Mouse (Mus musculus) ES-E14 (cell line): ENCODE measurements at regions not wholly inside any gene's neighbourhood (a gene's known extent, or its start where the extent isn't known, plus 50 kb on each side); places are given as distances from the start of the nearest gene placed in this dataset.

ENCODE experiments used
- CHD2 ChIP-seq: IDR thresholded peaks from 2 replicates; pipeline ENCODE4 v1.6.1; 2014; ENCODE audit warnings: mild to moderate bottlenecking, low read depth, low read length, inconsistent platforms
- HCFC1 ChIP-seq: IDR thresholded peaks from 2 replicates; pipeline ENCODE4 v1.6.1; 2012; ENCODE audit warnings: low read length, inconsistent platforms, borderline replicate concordance; ENCODE audit not compliant: insufficient read depth
- MAFK ChIP-seq: IDR thresholded peaks from 2 replicates; pipeline ENCODE4 v1.6.1; 2014; ENCODE audit warnings: mild to moderate bottlenecking, low read depth, low read length, inconsistent platforms; ENCODE audit not compliant: insufficient read depth
- ZC3H11A ChIP-seq: IDR thresholded peaks from 2 replicates; pipeline ENCODE4 v1.6.1; 2012; ENCODE audit warnings: low read depth, mild to moderate bottlenecking, inconsistent platforms, low read length, borderline replicate concordance
- ZNF384 ChIP-seq: IDR thresholded peaks from 2 replicates; pipeline ENCODE4 v1.6.1; 2012; ENCODE audit warnings: low read depth, low read length, inconsistent platforms

DNA sequence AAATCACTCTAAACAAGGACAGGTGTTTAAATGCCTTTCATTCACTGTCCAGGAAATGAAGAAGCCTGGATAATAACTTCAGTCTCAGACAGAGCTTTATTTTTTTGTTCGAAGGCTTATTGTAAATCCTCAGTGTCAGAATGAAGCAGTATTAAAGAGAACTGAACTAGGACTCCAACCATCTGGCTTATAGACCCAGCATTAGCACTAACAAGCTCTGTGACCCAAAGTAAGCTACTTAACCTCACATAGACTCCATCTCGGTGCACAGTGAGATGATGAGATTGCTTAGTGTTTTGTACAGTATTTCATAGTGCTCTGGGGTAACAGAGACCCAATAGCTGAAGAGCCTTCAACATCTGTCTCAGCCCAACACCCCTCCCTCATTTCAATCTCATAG is 738.2 kb upstream of the Map3k7 start:
- no peak for TF ChIP-seq CHD2
- no peak for TF ChIP-seq ZC3H11A
- no peak for TF ChIP-seq MAFK
- no peak for TF ChIP-seq ZNF384
- no peak for TF ChIP-seq HCFC1
